Mouse (Mus musculus) 3134 (cell line): Measurements from ENCODE around the gene Mall.
A peak's percentile ranks its signal among the peaks of the same experiment; 100 is the strongest.

Source experiments
- DNase-seq: peaks from one replicate; pipeline ENCODE4 v3.0.0-alpha.2; 2011; ENCODE audit warnings: low spot score; ENCODE audit not compliant: insufficient read length; ENCODE audit errors: extremely low read depth

Gene Mall

GRCm38 (mm10) chr2:127730301-127730997 lies 717 bp upstream of the Mall start:
- no peak for DNase-seq

- no peak for DNase-seq
Observed at GRCm38 (mm10) chr2:127728661-127729450, 876 bp downstream of the Mall start.

DNA sequence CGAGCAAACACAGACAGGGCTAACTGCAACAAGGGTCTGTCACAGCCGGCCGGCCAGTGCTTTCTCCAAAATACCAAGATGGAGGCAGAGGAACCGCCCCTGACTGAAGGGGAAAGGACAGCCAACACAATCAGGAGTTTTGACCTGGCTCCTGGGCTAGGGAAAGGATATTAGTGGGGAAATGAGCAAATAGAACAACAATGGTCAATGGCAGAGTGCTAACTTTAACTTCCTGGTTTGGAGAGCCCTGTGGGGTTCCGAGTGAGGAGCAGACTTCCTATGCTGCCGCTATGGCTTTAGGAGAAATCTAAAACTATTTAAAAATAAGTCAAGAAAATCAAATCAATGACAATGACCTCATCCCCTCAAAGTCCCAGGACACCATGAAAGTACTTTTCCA lies 1.6 kb downstream of the Mall start:
- DNase-seq = no peak

- peak; percentile 32 for DNase-seq
Observed at GRCm38 (mm10) chr2:127723193-127723592, 6.5 kb downstream of the Mall start.

GRCm38 (mm10) chr2:127722176-127722892 lies 7.4 kb downstream of the Mall start:
- DNase-seq = peak; percentile 92

DNA sequence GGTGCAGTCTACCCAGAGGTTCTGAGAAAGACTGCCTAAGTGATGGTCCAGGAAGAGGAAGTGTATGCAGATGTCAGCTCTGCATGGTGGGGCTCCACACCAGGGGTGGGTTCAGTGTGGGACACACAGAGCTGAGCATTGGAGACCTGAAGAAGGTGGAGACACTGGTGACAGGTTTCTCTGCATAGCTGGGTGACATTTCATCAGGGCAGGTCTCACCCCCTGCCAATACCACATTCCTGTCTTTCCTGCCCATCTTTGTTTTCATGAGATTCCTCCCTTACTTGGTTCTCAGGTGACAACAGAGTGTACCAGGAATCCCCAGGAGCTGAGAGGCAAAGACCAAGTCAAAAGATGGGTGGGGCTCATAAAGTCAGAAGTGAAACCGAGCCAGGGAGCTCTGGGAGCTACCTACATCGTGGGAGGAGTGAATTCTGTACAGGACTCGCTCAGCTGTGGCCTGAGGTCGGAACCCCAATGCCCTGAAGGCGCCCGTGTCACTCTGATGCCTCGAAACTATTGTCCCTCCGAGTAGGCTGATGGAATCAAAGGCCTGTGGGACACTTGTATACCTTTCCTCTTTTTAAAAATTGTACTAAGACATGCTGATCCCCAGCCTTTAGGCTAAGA lies 10.8 kb downstream of the Mall start:
- DNase-seq = no peak

DNA sequence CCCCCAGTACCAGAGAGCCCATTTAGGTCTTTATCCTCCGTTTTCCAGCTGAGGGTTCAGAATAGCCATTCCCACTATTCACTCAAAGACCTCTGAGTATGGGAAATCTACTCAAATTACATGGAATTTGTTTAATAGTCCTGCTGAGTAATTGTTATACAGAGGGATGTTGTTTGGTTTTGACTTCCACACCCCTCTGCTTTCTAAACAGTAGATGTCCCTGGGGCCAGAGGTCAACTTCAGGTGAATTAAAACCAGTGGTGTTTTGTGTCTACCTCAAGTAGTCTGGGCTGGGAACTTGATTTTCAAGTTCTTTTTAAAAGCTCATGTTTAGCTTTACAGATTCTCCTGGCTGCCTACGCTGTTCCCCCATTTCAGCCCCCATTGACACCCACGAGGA lies 15.0 kb downstream of the Mall start:
- no peak for DNase-seq

DNA sequence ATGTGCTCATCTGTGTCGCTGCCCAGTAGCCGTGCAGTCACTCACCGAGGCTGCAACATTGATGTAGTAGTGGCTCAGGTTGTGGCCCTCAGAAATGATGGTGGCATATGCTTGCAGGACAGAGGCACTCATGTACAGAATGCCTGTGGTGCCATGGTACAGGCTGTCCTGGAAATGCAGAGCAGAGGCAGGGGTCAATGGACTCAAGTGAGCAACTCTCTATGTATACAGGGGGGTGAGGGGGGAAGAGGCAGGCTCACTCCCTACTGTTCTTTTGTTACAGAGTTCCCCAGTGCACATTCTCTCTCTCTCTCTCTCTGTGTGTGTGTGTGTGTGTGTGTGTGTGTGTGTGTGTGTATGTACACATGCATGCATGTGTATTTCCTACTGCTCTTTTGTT lies 20.9 kb downstream of the Mall start:
- DNase-seq = no peak

GRCm38 (mm10) chr2:127708060-127708459 lies 21.7 kb downstream of the Mall start:
- no peak for DNase-seq

- no peak for DNase-seq
Observed at GRCm38 (mm10) chr2:127705267-127705666, 24.5 kb downstream of the Mall start.

DNA sequence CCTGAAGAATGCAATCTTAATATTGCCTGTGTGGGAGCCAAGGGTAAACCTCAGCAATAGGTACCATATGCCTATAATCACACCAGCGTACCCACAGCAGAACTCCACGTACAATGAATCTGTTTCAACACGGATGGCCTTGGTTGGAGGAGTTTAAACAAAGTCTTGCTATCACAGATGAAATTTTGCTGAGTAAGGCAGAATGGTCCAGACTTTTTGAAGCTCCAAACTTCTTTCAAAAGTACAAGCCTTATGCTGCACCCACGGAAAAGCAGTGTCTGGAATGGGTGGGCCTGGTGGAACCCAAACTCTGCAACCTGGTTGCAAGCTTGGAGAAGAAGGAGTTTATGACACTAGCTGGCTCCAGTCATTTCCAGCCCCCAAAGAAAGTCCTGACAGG lies 40.5 kb downstream of the Mall start:
- DNase-seq = no peak

DNA sequence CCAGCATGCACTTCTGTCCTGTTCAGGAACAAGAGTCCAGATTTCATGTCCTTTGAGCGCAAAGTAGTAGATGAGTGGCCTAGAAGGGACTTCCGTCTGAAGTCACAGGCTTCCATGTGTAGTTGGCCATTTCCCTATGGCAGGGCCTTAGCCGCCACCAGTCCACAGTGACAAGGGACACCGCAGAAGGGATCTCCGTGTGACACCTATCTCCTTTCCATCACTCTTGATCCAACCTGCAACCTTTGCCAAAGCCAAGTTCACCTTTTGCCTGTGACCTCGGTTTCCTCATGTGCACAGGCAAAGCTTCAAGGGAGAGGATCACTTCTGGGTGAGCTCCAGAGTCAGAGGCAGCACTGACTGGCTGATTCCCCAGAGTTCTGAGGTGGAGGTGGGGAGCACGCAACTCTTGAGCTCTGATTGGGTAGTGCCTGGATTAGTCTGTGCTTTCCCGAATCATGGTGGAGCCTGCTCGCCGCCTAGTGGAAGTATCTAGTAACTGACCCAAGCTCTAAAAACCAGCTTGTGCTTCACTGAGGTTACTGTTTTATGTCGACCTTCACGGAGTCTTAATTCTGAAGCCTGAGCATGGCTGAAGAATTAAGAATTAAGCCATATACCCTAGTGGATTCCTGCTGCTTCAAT lies 45.9 kb downstream of the Mall start:
- peak; percentile 68 for DNase-seq

- no peak for DNase-seq
Observed at GRCm38 (mm10) chr2:127667843-127668506, 61.8 kb downstream of the Mall start.

- no peak for DNase-seq
Observed at GRCm38 (mm10) chr2:127667015-127667414, 62.7 kb downstream of the Mall start.

GRCm38 (mm10) chr2:127662708-127663107 lies 67.0 kb downstream of the Mall start:
- no peak for DNase-seq

DNA sequence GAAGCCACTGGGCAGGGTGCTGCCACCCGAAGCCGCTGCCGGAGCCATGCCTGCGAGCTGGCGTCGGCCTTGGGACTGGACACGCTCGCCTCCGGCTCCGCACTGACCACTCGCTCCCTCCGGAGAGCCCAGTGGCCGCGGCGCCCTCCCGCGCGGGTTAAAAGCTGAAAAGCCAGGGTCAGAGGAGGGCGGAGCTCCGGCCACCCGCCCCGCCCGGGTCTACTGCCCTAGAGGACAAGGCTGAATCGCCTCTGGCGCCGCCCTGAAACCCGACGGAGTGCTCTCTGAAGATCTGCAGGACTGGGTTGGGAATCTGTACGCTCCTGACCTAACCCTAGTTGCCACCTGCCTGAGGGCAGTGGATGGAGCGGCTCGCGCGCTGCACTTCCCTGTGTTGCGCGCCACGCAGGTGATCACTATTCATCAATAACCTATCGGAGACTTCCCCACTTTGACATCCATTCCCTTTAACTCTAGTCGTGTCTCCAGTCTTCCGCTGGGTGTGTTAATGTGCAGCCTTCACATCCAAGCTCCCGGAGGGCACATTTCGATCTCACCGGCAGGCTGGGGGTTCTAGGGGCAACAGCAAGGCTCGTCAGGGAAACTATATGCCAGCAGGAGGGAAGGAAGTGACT lies 73.5 kb downstream of the Mall start, which contains the start of gene Mal:
Gene Mal (minus strand): TSS at position 610 of the 635 bp plus-strand sequence.
- DNase-seq = peak; percentile 73

GRCm38 (mm10) chr2:127655419-127655818 lies 74.3 kb downstream of the Mall start:
- no peak for DNase-seq

- DNase-seq = no peak
Observed at GRCm38 (mm10) chr2:127654786-127655185, 74.9 kb downstream of the Mall start.
